Mouse (Mus musculus): ENCODE results near the gene Nfat5. TPM values are rescaled to one million over a fixed set of nuclear protein-coding genes. Genes with fewer than 3 reads are reported as not detected.

Gene Nfat5
- total RNA-seq (2014; rRNA removed; ENCODE audit: low replicate concordance) (29.6 and 30.2 TPM in 2 replicates), polyA plus RNA-seq (2015; fragmentation: Nextera tagmentation; extraction: Ambion mirVana) (5.7 and 6.4 TPM in 2 replicates)

DNA sequence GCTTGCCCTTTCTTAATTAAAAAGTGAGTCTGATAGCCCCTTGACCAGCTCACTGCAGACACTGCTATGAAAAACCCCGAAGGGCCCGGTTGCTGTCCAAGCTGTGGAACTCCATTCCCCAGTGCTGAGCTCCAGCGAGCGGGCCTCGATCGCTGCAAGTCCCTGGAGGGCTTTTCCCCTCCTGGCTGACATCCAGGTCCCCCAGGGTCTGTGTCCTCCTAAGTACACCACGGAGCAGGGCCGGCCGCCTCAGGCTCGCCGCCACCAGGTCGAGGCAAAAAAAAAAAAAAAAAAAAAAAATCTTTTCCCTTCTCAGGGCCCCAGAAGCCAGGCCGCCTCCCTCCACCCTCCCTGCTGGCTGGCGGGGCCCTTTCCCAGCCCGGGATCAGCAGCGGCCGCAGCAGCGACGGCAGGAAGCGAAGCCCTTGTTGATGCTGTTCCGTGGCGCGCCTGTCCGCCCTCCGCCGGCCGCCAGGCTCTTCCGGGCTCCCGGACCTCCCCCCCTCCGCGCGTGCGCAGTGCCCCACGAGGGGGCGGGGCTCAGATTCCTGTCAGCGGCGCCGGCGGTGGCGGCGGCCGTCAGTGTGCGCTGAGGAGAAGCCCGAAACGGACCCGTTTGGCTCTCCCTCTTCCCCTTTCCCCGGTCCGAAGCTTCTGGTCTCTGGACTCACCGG is at the start of gene Nfat5:
Gene Nfat5 (plus strand): TSS at position 543 of the 674 bp plus-strand sequence.
- Histone ChIP-seq H3K27me3 (ENCODE audit: control insufficient read depth, insufficient read depth, low read length) (no peaks in the 10 kb centered on the region), H3K4me2 (ENCODE audit: low read depth, low read length) (peak within 1 kb of the TSS; percentile 65), H3K4me1 (ENCODE audit: control insufficient read depth, insufficient read depth) (no peaks in the 10 kb centered on the region; the same call in 1 of the 2 replicates), H3K4me3 (ENCODE audit: low read depth, low read length) (peak within 1 kb of the TSS; percentile 83), H3K36me3 (replicated peaks; ENCODE audit: control insufficient read depth, insufficient read depth, low read length) (peaks cover 3% of the 10 kb centered on the region; the same call in 1 of the 2 replicates), H3K9ac (replicated peaks; ENCODE audit: low read depth, low read length) (peak within 1 kb of the TSS; percentile 94), H3K27ac (ENCODE audit: low read depth) (peak within 1 kb of the TSS; percentile 96), H3K9me3 (replicated peaks; ENCODE audit: control insufficient read depth, low read length) (no peaks in the 10 kb centered on the region)
- DNase-seq (ENCODE audit: low spot score) = peak; percentile 90
- peak; percentile 96 for ATAC-seq (ENCODE audit: insufficient read depth, low read depth)
- 1% methylated on average over 47 of the region's 49 CpGs for WGBS
- TF ChIP-seq EP300 (IDR thresholded peaks at IDR 0.05; ENCODE audit: low read depth) (peak; percentile 78; the same call in 1 of the 2 replicates), CTCF (IDR thresholded peaks at IDR 0.05; ENCODE audit: low read depth) (peak; percentile 18)

- no peaks in the 10 kb centered on the region for H3K4me1 ChIP-seq (ENCODE audit: control insufficient read depth, insufficient read depth)
- no peak overlapping the region for H3K4me2 ChIP-seq (ENCODE audit: low read depth, low read length)
- no peak overlapping the region for H3K27ac ChIP-seq (ENCODE audit: low read depth)
- WGBS = 83% methylated on average over 8 of the region's 8 CpGs
- DNase-seq (ENCODE audit: low spot score) (no peak), ATAC-seq (ENCODE audit: insufficient read depth, low read depth) (no peak)
- H3K4me3 ChIP-seq (ENCODE audit: low read depth, low read length) = no peak overlapping the region
- no peaks in the 10 kb centered on the region for H3K27me3 ChIP-seq (ENCODE audit: control insufficient read depth, insufficient read depth, low read length)
- H3K9ac ChIP-seq (replicated peaks; ENCODE audit: low read depth, low read length) = no peak overlapping the region
- no peaks in the 10 kb centered on the region for H3K36me3 ChIP-seq (replicated peaks; ENCODE audit: control insufficient read depth, insufficient read depth, low read length)
- no peaks in the 10 kb centered on the region for H3K9me3 ChIP-seq (replicated peaks; ENCODE audit: control insufficient read depth, low read length)
- no peak for TF ChIP-seq EP300 (IDR thresholded peaks at IDR 0.05; ENCODE audit: low read depth)
- no peak for TF ChIP-seq CTCF (IDR thresholded peaks at IDR 0.05; ENCODE audit: low read depth)
Observed at GRCm38 (mm10) chr8:107244218-107244617, 49.1 kb upstream of the Nfat5 start.

DNA sequence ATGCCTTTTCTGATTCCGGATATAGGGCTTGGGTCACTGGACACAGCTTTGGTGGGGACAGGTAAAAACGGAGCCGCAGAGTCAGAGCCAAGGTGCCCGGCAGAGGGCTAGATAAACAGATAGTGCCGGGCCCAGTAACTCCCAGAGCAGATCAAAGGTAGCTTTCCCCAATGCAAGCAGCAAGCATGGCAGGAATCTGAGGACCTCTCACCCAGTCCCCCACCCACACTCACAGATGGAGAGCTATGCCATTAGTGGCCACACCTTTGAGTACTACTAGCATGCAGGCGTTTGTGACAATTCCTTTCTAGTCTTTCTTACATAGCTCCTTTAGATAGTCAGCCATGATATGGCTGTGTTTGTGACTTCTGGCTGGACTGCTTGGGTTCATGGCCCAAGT is 44.8 kb upstream of the Nfat5 start:
- WGBS = 63% methylated on average over 6 of the region's 6 CpGs
- H3K4me3 ChIP-seq (ENCODE audit: low read depth, low read length) = no peak overlapping the region
- no peaks in the 10 kb centered on the region for H3K27me3 ChIP-seq (ENCODE audit: control insufficient read depth, insufficient read depth, low read length)
- H3K27ac ChIP-seq (ENCODE audit: low read depth) = no peak overlapping the region
- ATAC-seq (ENCODE audit: insufficient read depth, low read depth) (no peak), DNase-seq (ENCODE audit: low spot score) (no peak)
- TF ChIP-seq CTCF (IDR thresholded peaks at IDR 0.05; ENCODE audit: low read depth) (no peak), EP300 (IDR thresholded peaks at IDR 0.05; ENCODE audit: low read depth) (no peak)
- H3K36me3 ChIP-seq (replicated peaks; ENCODE audit: control insufficient read depth, insufficient read depth, low read length) = no peaks in the 10 kb centered on the region
- no peaks in the 10 kb centered on the region for H3K9me3 ChIP-seq (replicated peaks; ENCODE audit: control insufficient read depth, low read length)
- H3K4me2 ChIP-seq (ENCODE audit: low read depth, low read length) = no peak overlapping the region
- H3K4me1 ChIP-seq (ENCODE audit: control insufficient read depth, insufficient read depth) = no peaks in the 10 kb centered on the region
- H3K9ac ChIP-seq (replicated peaks; ENCODE audit: low read depth, low read length) = no peak overlapping the region

DNA sequence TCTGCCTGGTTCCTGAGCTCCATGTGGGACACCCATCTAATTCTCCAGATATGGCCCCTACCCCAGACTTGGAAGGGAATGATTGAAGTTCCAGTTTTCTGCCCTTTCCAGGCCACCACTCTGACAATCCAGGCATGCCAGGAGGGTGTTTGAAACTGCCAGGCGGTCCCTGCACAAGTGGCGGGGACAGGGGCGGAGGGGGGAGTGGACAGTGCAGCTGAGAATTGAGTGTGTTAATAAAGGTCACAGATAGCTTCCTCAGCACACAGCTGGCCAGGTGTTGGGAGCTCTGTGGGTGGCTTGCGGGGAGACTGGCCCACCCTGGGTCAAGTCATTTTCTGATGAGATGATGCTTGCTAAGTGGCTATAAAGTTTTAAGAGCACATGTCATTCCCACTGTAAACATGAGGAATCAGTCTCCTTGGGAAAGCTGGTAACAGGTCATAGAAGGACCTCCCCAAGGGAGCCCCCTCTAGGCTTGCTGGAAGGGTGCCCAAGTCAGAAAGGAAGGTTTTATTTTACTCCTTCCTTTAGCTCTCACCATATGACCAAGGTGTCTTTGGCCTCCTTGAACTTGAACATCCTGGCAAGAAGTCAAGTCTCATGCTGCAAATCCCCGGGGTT is 41.7 kb upstream of the Nfat5 start:
- TF ChIP-seq EP300 (IDR thresholded peaks at IDR 0.05; ENCODE audit: low read depth) (no peak), CTCF (IDR thresholded peaks at IDR 0.05; ENCODE audit: low read depth) (no peak)
- no peaks in the 10 kb centered on the region for H3K36me3 ChIP-seq (replicated peaks; ENCODE audit: control insufficient read depth, insufficient read depth, low read length)
- no peak overlapping the region for H3K4me3 ChIP-seq (ENCODE audit: low read depth, low read length)
- no peak overlapping the region for H3K27ac ChIP-seq (ENCODE audit: low read depth)
- peaks cover 9% of the 10 kb centered on the region for H3K4me1 ChIP-seq (ENCODE audit: control insufficient read depth, insufficient read depth)
- WGBS = 58% methylated on average over 5 of the region's 5 CpGs
- no peaks in the 10 kb centered on the region for H3K9me3 ChIP-seq (replicated peaks; ENCODE audit: control insufficient read depth, low read length)
- H3K27me3 ChIP-seq (ENCODE audit: control insufficient read depth, insufficient read depth, low read length) = no peaks in the 10 kb centered on the region
- no peak for DNase-seq (ENCODE audit: low spot score)
- ATAC-seq (ENCODE audit: insufficient read depth, low read depth) = no peak
- no peak overlapping the region for H3K9ac ChIP-seq (replicated peaks; ENCODE audit: low read depth, low read length)
- H3K4me2 ChIP-seq (ENCODE audit: low read depth, low read length) = no peak overlapping the region

GRCm38 (mm10) chr8:107253121-107253520 is 40.1 kb upstream of the Nfat5 start:
- ATAC-seq (ENCODE audit: insufficient read depth, low read depth) (no peak), DNase-seq (ENCODE audit: low spot score) (no peak)
- 55% methylated on average over 6 of the region's 6 CpGs for WGBS
- Histone ChIP-seq H3K4me2 (ENCODE audit: low read depth, low read length) (no peak overlapping the region), H3K9ac (replicated peaks; ENCODE audit: low read depth, low read length) (no peak overlapping the region), H3K27ac (ENCODE audit: low read depth) (no peak overlapping the region), H3K36me3 (replicated peaks; ENCODE audit: control insufficient read depth, insufficient read depth, low read length) (no peaks in the 10 kb centered on the region), H3K9me3 (replicated peaks; ENCODE audit: control insufficient read depth, low read length) (no peaks in the 10 kb centered on the region), H3K4me1 (ENCODE audit: control insufficient read depth, insufficient read depth) (peaks cover 9% of the 10 kb centered on the region), H3K27me3 (ENCODE audit: control insufficient read depth, insufficient read depth, low read length) (no peaks in the 10 kb centered on the region), H3K4me3 (ENCODE audit: low read depth, low read length) (no peak overlapping the region)
- TF ChIP-seq CTCF (IDR thresholded peaks at IDR 0.05; ENCODE audit: low read depth) = no peak
- TF ChIP-seq EP300 (IDR thresholded peaks at IDR 0.05; ENCODE audit: low read depth) = no peak

Data from heart, postnatal 0 days (tissue).